Mouse (Mus musculus) erythroblast, embryonic 14.5 days (primary cell): ENCODE measurements around the gene Tlr4. TPM values are rescaled to one million over a fixed set of nuclear protein-coding genes. Genes with fewer than 3 reads are reported as not detected.

ENCODE experiments used
- H3K27me3 ChIP-seq: 2 replicates; pipeline ENCODE4 v1.6.1; 2012; ENCODE audit warnings: inconsistent platforms; ENCODE audit not compliant: control insufficient read depth
- H3K36me3 ChIP-seq: 2 replicates; pipeline ENCODE4 v1.6.1; 2012; ENCODE audit warnings: mild to moderate bottlenecking, inconsistent platforms; ENCODE audit not compliant: control insufficient read depth
- H3K4me1 ChIP-seq: 2 replicates; pipeline ENCODE4 v1.6.1; 2012; ENCODE audit warnings: inconsistent platforms; ENCODE audit not compliant: control insufficient read depth
- H3K4me3 ChIP-seq: replicated peaks from 2 replicates; pipeline ENCODE3; 2012; ENCODE audit warnings: moderate library complexity, mild to moderate bottlenecking, inconsistent platforms
- H3K9me3 ChIP-seq: 2 replicates; pipeline ENCODE4 v1.6.1; 2012; ENCODE audit warnings: low read length, inconsistent platforms, mixed read lengths; ENCODE audit not compliant: control insufficient read depth
- GATA1 ChIP-seq: IDR thresholded peaks from 2 replicates; pipeline ENCODE4 v1.6.1; 2012; ENCODE audit warnings: low read length, inconsistent platforms, mixed read lengths
- TAL1 ChIP-seq: IDR thresholded peaks from 3 replicates; pipeline ENCODE4 v1.6.1; 2012; ENCODE audit warnings: low read length, inconsistent platforms, mixed read lengths
- polyA plus RNA-seq: library from polyadenylated mRNA; stranded (reverse); fragments of >175 nt; gene quantifications from 2 replicates; pipeline ENCODE4 v1.2.3, GENCODE M21; 2012

Tlr4 gene
- polyA plus RNA-seq, 1 experiment, result not detected

GRCm38 (mm10) chr4:66828686-66829085 is 1.3 kb downstream of the Tlr4 start:
- no peaks in the 10 kb centered on the region for H3K27me3 ChIP-seq
- no peaks in the 10 kb centered on the region for H3K4me1 ChIP-seq
- TF ChIP-seq GATA1 (no peak), TAL1 (no peak)
- H3K36me3 ChIP-seq, result no peaks in the 10 kb centered on the region
- H3K9me3 ChIP-seq, result no peaks in the 10 kb centered on the region
- H3K4me3 ChIP-seq, result no peak overlapping the region

GRCm38 (mm10) chr4:66838071-66838470 is 10.7 kb downstream of the Tlr4 start:
- Histone ChIP-seq H3K9me3 (no peaks in the 10 kb centered on the region), H3K36me3 (no peaks in the 10 kb centered on the region), H3K4me1 (no peaks in the 10 kb centered on the region), H3K27me3 (no peaks in the 10 kb centered on the region), H3K4me3 (no peak overlapping the region)
- TF ChIP-seq TAL1, result no peak
- TF ChIP-seq GATA1, result no peak

DNA sequence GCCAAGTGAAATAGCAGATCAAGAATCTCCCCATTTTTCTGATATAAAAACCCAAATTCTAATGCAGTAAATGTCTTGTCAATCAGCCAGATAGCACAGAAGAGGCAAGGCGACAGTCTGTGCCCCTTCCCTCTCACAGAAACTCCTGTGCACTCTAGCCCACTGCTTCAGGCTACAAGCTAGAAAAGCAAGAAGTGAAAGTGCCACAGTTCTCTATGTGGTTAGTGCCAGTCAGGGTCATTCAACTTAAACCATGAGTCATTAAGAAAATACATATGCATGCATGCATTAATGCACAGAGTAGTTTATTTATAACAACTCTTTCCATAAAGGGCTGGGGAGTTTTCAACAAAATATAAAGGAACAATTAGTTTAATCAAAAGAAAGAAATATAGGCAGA is 15.9 kb downstream of the Tlr4 start:
- H3K9me3 ChIP-seq, result no peaks in the 10 kb centered on the region
- H3K27me3 ChIP-seq, result no peaks in the 10 kb centered on the region
- H3K36me3 ChIP-seq, result no peaks in the 10 kb centered on the region
- H3K4me1 ChIP-seq, result no peaks in the 10 kb centered on the region
- TF ChIP-seq TAL1 (no peak), GATA1 (no peak)
- H3K4me3 ChIP-seq, result no peak overlapping the region

- 0 out of 2 replicates have a peak, but pooled peaks cover 2% of the 10 kb centered on the region for H3K9me3 ChIP-seq
- H3K36me3 ChIP-seq, result no peaks in the 10 kb centered on the region
- H3K27me3 ChIP-seq, result no peaks in the 10 kb centered on the region
- TF ChIP-seq TAL1, result no peak
- TF ChIP-seq GATA1, result no peak
- no peak overlapping the region for H3K4me3 ChIP-seq
- no peaks in the 10 kb centered on the region for H3K4me1 ChIP-seq
Measured at GRCm38 (mm10) chr4:66852011-66852410, 24.6 kb downstream of the Tlr4 start.

DNA sequence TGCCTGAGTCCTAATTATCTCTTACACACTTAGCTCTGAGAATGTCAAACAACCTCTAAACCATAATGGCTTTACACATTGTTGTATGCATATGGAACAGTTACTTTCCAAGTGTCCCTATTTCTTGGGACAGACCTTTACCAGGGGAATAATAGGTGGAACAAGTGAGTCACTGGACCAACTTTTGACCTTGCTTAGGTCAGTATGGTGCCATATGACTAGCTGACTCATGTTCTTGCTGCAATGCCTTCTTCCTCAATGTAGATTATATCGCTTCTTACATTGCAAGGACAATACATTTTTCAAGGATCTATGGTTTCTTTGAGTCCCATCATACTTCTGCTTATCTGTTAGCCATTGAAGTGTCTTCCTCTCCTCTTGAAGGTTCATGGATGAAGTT is 29.6 kb downstream of the Tlr4 start:
- no peak overlapping the region for H3K4me3 ChIP-seq
- H3K36me3 ChIP-seq, result no peaks in the 10 kb centered on the region
- TF ChIP-seq TAL1, result no peak
- no peak for TF ChIP-seq GATA1
- no peaks in the 10 kb centered on the region for H3K4me1 ChIP-seq
- H3K27me3 ChIP-seq, result no peaks in the 10 kb centered on the region
- H3K9me3 ChIP-seq, result no peaks in the 10 kb centered on the region

DNA sequence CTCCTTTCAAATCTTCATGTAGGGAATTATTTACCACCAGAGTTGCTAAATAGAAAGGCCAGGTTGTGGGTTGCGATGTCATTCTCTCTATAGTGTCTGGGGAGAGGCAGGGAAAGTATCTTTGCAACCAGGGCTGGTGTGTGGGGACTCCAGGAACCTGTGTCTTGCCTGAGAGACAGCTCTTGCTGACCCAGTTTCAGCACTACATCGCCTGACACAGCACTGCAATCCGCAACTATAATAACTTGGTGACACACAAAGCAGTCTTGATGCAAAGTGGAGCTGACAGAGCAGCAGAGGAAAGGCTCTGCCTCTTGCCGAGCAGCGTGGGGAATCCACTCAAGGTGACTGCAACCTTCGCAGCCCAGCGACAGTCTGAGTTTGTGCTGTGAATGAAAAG is 42.5 kb downstream of the Tlr4 start:
- Histone ChIP-seq H3K9me3 (peaks cover 7% of the 10 kb centered on the region; the same call in 1 of the 2 replicates), H3K27me3 (no peaks in the 10 kb centered on the region), H3K4me3 (no peak overlapping the region), H3K36me3 (no peaks in the 10 kb centered on the region), H3K4me1 (no peaks in the 10 kb centered on the region)
- TF ChIP-seq GATA1 (no peak), TAL1 (no peak)

- H3K4me1 ChIP-seq, result no peaks in the 10 kb centered on the region
- no peak for TF ChIP-seq TAL1
Measured at GRCm38 (mm10) chr4:66872026-66872425, 44.6 kb downstream of the Tlr4 start.

GRCm38 (mm10) chr4:66873342-66873741 is 46.0 kb downstream of the Tlr4 start:
- H3K27me3 ChIP-seq, result no peaks in the 10 kb centered on the region
- peaks cover 4% of the 10 kb centered on the region; the same call in 1 of the 2 replicates for H3K9me3 ChIP-seq
- no peaks in the 10 kb centered on the region for H3K36me3 ChIP-seq
- H3K4me3 ChIP-seq, result no peak overlapping the region
- no peaks in the 10 kb centered on the region for H3K4me1 ChIP-seq
- no peak for TF ChIP-seq TAL1
- no peak for TF ChIP-seq GATA1

More at GRCm38 (mm10) chr4:66872026-66872425, 44.6 kb downstream of the Tlr4 start:
- Histone ChIP-seq H3K4me3 (no peak overlapping the region), H3K36me3 (no peaks in the 10 kb centered on the region), H3K9me3 (peaks cover 2% of the 10 kb centered on the region; the same call in 1 of the 2 replicates), H3K27me3 (no peaks in the 10 kb centered on the region)

- H3K9me3 ChIP-seq, result peaks cover 4% of the 10 kb centered on the region; the same call in 1 of the 2 replicates
- no peaks in the 10 kb centered on the region for H3K36me3 ChIP-seq
- H3K4me3 ChIP-seq, result no peak overlapping the region
- H3K27me3 ChIP-seq, result no peaks in the 10 kb centered on the region
- no peaks in the 10 kb centered on the region for H3K4me1 ChIP-seq
- TF ChIP-seq TAL1, result no peak
- TF ChIP-seq GATA1, result no peak
Measured at GRCm38 (mm10) chr4:66875751-66876150, 48.4 kb downstream of the Tlr4 start.

DNA sequence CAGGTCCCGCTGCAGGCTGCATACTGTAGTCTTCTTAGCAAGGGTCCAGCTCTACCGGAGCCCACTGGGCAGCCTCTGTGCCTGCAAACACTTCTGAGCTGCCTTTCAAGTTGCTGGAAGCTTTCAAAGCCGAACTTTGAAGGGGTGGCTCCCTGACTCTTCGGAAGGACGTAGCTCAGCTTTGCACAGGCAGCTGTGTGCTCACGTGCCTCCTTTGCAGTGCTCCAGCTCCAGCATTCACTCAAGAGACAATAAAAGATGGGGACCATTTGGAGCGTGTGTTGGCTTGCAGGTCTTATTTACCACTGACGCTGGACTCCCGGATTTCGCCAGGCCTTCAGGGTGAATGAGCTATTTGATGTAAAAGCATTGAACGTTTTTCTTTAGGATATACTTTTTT is 50.2 kb downstream of the Tlr4 start:
- H3K9me3 ChIP-seq, result peaks cover 2% of the 10 kb centered on the region; the same call in 1 of the 2 replicates
- H3K36me3 ChIP-seq, result no peaks in the 10 kb centered on the region
- H3K4me1 ChIP-seq, result no peaks in the 10 kb centered on the region
- TF ChIP-seq GATA1, result no peak
- no peak for TF ChIP-seq TAL1
- no peaks in the 10 kb centered on the region for H3K27me3 ChIP-seq
- H3K4me3 ChIP-seq, result no peak overlapping the region
